Mouse (Mus musculus) gastrocnemius, adult 8-10 months (tissue): ENCODE data around the gene Mapkapk3. TPM values are rescaled to one million over a fixed set of nuclear protein-coding genes. Genes with fewer than 3 reads are reported as not detected.

ENCODE experiments used
- DNase-seq, 2 experiments: peaks; one replicate each; pipeline ENCODE4 v3.0.0; 2022; ENCODE audit warnings: low spot score in 2 of 2
- total RNA-seq, 4 experiments: library from RNA; stranded (reverse); gene quantifications; 2 replicates each; pipeline ENCODE4 v1.2.4; 2022

Gene Mapkapk3
- 10 to 100 TPM; 33.6 to 41.0 (median 36.0) TPM for total RNA-seq

- DNase-seq, result peak; percentile 87 to 92
Observed at GRCm38 (mm10) chr9:107289211-107290076, at the start of gene Mapkapk3. Gene Mapkapk3 (minus strand): TSS chr9:107289877.

- DNase-seq, result peak; percentile 42 to 61
Observed at GRCm38 (mm10) chr9:107338172-107338883, 48.7 kb upstream of the Mapkapk3 start, which contains the start of gene Hemk1. Gene Hemk1 (minus strand): TSS chr9:107338350.

GRCm38 (mm10) chr9:107336386-107336785, 46.7 kb upstream of the Mapkapk3 start:
- DNase-seq, result no peak

- peak; percentile 61 to 63 for DNase-seq
Observed at GRCm38 (mm10) chr9:107335909-107336308, 46.2 kb upstream of the Mapkapk3 start.

GRCm38 (mm10) chr9:107335046-107335445, 45.4 kb upstream of the Mapkapk3 start:
- DNase-seq, result no peak

- no peak for DNase-seq
Observed at GRCm38 (mm10) chr9:107334356-107334755, 44.7 kb upstream of the Mapkapk3 start.

GRCm38 (mm10) chr9:107333686-107334085, 44.0 kb upstream of the Mapkapk3 start:
- no peak for DNase-seq

- DNase-seq, result no peak
Observed at GRCm38 (mm10) chr9:107330791-107331190, 41.1 kb upstream of the Mapkapk3 start.

- no peak for DNase-seq
Observed at GRCm38 (mm10) chr9:107327879-107328620, 38.4 kb upstream of the Mapkapk3 start.

GRCm38 (mm10) chr9:107325904-107326303, 36.2 kb upstream of the Mapkapk3 start:
- DNase-seq, result peak; percentile 58 to 69

GRCm38 (mm10) chr9:107324799-107325561, 35.3 kb upstream of the Mapkapk3 start:
- DNase-seq, result peak in 1 of 2 experiments; percentile 45

- DNase-seq, result peak; percentile 91 to 96
Observed at GRCm38 (mm10) chr9:107323558-107323957, 33.9 kb upstream of the Mapkapk3 start.

GRCm38 (mm10) chr9:107322461-107323050, 32.9 kb upstream of the Mapkapk3 start:
- DNase-seq, result no peak

GRCm38 (mm10) chr9:107315791-107316190, 26.1 kb upstream of the Mapkapk3 start:
- DNase-seq, result no peak

- no peak for DNase-seq
Observed at GRCm38 (mm10) chr9:107313926-107314325, 24.2 kb upstream of the Mapkapk3 start.

GRCm38 (mm10) chr9:107312811-107313584, 23.3 kb upstream of the Mapkapk3 start:
- DNase-seq, result peak in 1 of 2 experiments; percentile 31

- no peak for DNase-seq
Observed at GRCm38 (mm10) chr9:107309600-107309999, 19.9 kb upstream of the Mapkapk3 start.

- peak; percentile 25 to 37 for DNase-seq
Observed at GRCm38 (mm10) chr9:107309171-107309570, 19.5 kb upstream of the Mapkapk3 start.

- DNase-seq, result peak; percentile 66 to 78
Observed at GRCm38 (mm10) chr9:107308346-107309000, 18.8 kb upstream of the Mapkapk3 start.
